Mouse (Mus musculus) urinary bladder, postnatal 0 days (tissue): Measurements from ENCODE around the gene Dmap1. TPM values are rescaled to one million over a fixed set of nuclear protein-coding genes. Genes with fewer than 3 reads are reported as not detected.

Experiments
- polyA plus RNA-seq: library from polyadenylated mRNA; unstranded; fragments of >200 nt; fragmentation: Nextera tagmentation; extraction: Ambion mirVana; gene quantifications from 2 replicates; pipeline ENCODE4 v1.2.1, GENCODE M21; 2015

The Dmap1 gene
- 30.1 and 31.2 TPM in 2 replicates for polyA plus RNA-seq

GRCm38 (mm10) chr4:117681931-117682461 is at the start of gene Dmap1:
Gene Dmap1 (minus strand): TSS chr4:117682273.

DNA sequence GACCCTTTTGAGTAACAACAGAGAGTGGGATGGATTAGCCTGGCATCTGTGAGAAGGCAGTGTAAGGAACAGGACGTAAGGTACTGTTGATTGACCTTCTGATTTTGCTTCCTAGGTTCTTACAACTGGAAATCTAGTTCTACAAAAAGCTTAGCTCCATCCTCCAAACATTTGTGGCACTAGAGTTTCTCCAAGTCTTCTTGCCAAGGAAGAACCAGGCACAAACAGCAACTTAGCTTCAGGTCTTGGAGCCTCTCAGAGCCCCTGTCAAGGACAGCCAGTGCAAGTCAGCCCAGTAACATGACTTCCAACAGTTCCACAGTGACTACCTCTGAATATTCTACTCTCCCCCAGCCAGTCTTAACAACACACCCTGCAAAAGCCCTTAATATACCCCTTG is 42.0 kb upstream of the Dmap1 start, which contains the start of gene Gm12845:
Gm12845 (plus strand) TSS at position 301 of the 400 bp plus-strand sequence.

Other genes starting within 250 kb of the Dmap1 start
- 36.8 and 46.4 TPM in 2 replicates for gene Rnf220, start 185.2 kb downstream of the Dmap1 start, polyA plus RNA-seq
- gene Eri3, start 131.9 kb downstream of the Dmap1 start, polyA plus RNA-seq, result 97.8 and 105 TPM in 2 replicates
- gene Gm12845, start 42.1 kb upstream of the Dmap1 start, polyA plus RNA-seq, result not detected in 2 replicates
- gene Klf17, start 83.4 kb upstream of the Dmap1 start, polyA plus RNA-seq, result not detected in 2 replicates
- 6.4 and 9.9 TPM in 2 replicates for gene Slc6a9, start 152.2 kb upstream of the Dmap1 start, polyA plus RNA-seq
- 0.34 and 0.52 TPM in 2 replicates for gene Ccdc24, start 190.3 kb upstream of the Dmap1 start, polyA plus RNA-seq
- gene B4galt2, start 201.2 kb upstream of the Dmap1 start, polyA plus RNA-seq, result 13.9 and 15.0 TPM in 2 replicates
- gene Atp6v0b, start 205.1 kb upstream of the Dmap1 start, polyA plus RNA-seq, result 142 and 188 TPM in 2 replicates
- gene Dph2, start 209.8 kb upstream of the Dmap1 start, polyA plus RNA-seq, result 7.4 and 7.6 TPM in 2 replicates
- gene Ipo13, start 232.7 kb upstream of the Dmap1 start, polyA plus RNA-seq, result 21.5 and 21.6 TPM in 2 replicates
- 2.8 and 3.2 TPM in 2 replicates for gene Artn, start 247.5 kb upstream of the Dmap1 start, polyA plus RNA-seq